In the genomic region with DNA sequence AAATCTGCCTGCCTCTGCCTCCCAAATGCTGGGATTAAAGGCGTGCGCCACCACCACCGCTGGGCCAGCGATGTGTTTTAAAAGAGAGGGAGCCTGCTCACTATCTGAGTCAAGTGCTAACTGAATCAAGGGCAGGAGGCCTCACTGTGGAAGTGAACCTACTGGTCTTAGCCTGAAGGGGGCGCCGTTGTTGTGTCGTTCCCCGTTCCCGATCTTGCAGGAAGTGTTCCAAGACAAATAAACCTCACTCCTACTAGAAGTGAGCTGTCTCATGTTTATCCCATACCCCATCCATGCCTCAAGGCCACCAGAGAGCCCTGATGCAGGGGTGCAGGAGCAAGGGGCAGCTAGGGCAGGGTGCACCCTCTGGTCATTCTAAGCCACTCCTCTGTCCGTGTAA, we compare ENCODE assay signal across 14 mouse cellular contexts. TPM values are rescaled to one million over a fixed set of nuclear protein-coding genes. Genes with fewer than 3 reads are reported as not detected.
DNase-seq lines count a peak whose midpoint lies in the region; ATAC-seq and TF ChIP-seq lines count a peak whose summit lies in the region.
"Had no signal": no experiment of that assay in that cellular context is flagged by ENCODE, and none has a peak within 500 bp of the region (broad histone marks: within the 10 kb centered on the region; RNA-seq: fewer than 3 reads in every experiment).

No protein-coding gene starts in this region.

- no peak for ATAC-seq in kidney, postnatal 0 days (replicated peaks; ENCODE audit: low FRiP score, low read depth)
- ATAC-seq in forebrain, embryonic 14.5 days: no peak
- ATAC-seq: forebrain, embryonic 13.5 days; hindbrain, embryonic 16.5 days had no signal

- no peaks in the 10 kb centered on the region for H3K4me1 ChIP-seq in kidney, postnatal 0 days (replicated peaks; ENCODE audit: insufficient read depth, low read length)
- H3K4me1 ChIP-seq in E14TG2a.4 (replicated peaks; ENCODE audit: low read depth, low read length): 0 out of 2 replicates have a peak, but pooled peaks cover 2% of the 10 kb centered on the region
- no peaks in the 10 kb centered on the region for H3K4me1 ChIP-seq in forebrain, embryonic 14.5 days (ENCODE audit: control insufficient read depth, insufficient read depth, low read length)
- H3K4me1 ChIP-seq: forebrain, embryonic 13.5 days had no signal

- no peak for DNase-seq in kidney, postnatal 0 days (ENCODE audit: low spot score)
- no peak for DNase-seq in kidney, adult 9 months
- DNase-seq in lung, postnatal 10 days: peak; percentile 48
- no peak for DNase-seq in lung, adult 18-20 months
- DNase-seq in R1 (ENCODE audit: low read depth, low spot score): peak; percentile 68
- DNase-seq in forebrain, embryonic 14.5 days (ENCODE audit: low spot score): no peak
- DNase-seq: adrenal gland, adult 8-10 months; cerebellum, adult 2 months; midbrain, embryonic 14.5 days; right cerebral cortex, adult 18-20 months; thymus, adult 18-20 months had no signal

- H3K9me3 ChIP-seq in kidney, postnatal 0 days (replicated peaks; ENCODE audit: low read length): no peaks in the 10 kb centered on the region
- no peaks in the 10 kb centered on the region for H3K9me3 ChIP-seq in E14TG2a.4 (ENCODE audit: low read length)
- H3K9me3 ChIP-seq in forebrain, embryonic 14.5 days (replicated peaks; ENCODE audit: control insufficient read depth, low read length): no peaks in the 10 kb centered on the region
- H3K9me3 ChIP-seq: forebrain, embryonic 13.5 days had no signal

- no peaks in the 10 kb centered on the region for H3K27me3 ChIP-seq in kidney, postnatal 0 days (ENCODE audit: insufficient read depth, low read length)
- peaks cover 33% of the 10 kb centered on the region for H3K27me3 ChIP-seq in E14TG2a.4 (ENCODE audit: insufficient read depth, low read length)
- no peaks in the 10 kb centered on the region for H3K27me3 ChIP-seq in forebrain, embryonic 14.5 days (replicated peaks; ENCODE audit: control insufficient read depth, insufficient read depth, low read length)
- H3K27me3 ChIP-seq: forebrain, embryonic 13.5 days had no signal

- H3K9ac ChIP-seq in kidney, postnatal 0 days (ENCODE audit: low read depth, low read length): no peak overlapping the region
- H3K9ac ChIP-seq in forebrain, embryonic 14.5 days (ENCODE audit: low read length): no peak overlapping the region
- H3K9ac ChIP-seq: forebrain, embryonic 13.5 days had no signal

- H3K4me3 ChIP-seq in kidney, postnatal 0 days (replicated peaks; ENCODE audit: low read depth, low read length): no peak overlapping the region
- no peak overlapping the region for H3K4me3 ChIP-seq in E14TG2a.4 (replicated peaks; ENCODE audit: low read length)
- H3K4me3 ChIP-seq in forebrain, embryonic 14.5 days (ENCODE audit: low read depth, low read length): no peak overlapping the region
- H3K4me3 ChIP-seq: forebrain, embryonic 13.5 days had no signal

- TF ChIP-seq CTCF in kidney, postnatal 0 days (IDR thresholded peaks at IDR 0.05; ENCODE audit: low read depth): peak; percentile 22; the same call in 1 of the 2 replicates
- peak; percentile 53 for TF ChIP-seq CTCF in E14TG2a.4 (conservative IDR thresholded peaks at IDR 0.05; ENCODE audit: low read length)

- H3K4me2 ChIP-seq in kidney, postnatal 0 days (ENCODE audit: low read length): no peak overlapping the region
- H3K4me2 ChIP-seq in forebrain, embryonic 14.5 days (ENCODE audit: low read length): no peak overlapping the region
- H3K4me2 ChIP-seq: forebrain, embryonic 13.5 days had no signal

- WGBS in kidney, postnatal 0 days: 79% methylated on average over 10 of the region's 10 CpGs
- WGBS in forebrain, embryonic 14.5 days: 85% methylated on average over 10 of the region's 10 CpGs

- no peak overlapping the region for H3K27ac ChIP-seq in kidney, postnatal 0 days
- H3K27ac ChIP-seq in forebrain, embryonic 14.5 days (ENCODE audit: low read depth, low read length): no peak overlapping the region
- H3K27ac ChIP-seq: forebrain, embryonic 13.5 days had no signal

- no peaks in the 10 kb centered on the region for H3K36me3 ChIP-seq in kidney, postnatal 0 days (ENCODE audit: insufficient read depth, low read length)
- H3K36me3 ChIP-seq in E14TG2a.4 (ENCODE audit: insufficient read depth, low read length): no peaks in the 10 kb centered on the region
- no peaks in the 10 kb centered on the region for H3K36me3 ChIP-seq in forebrain, embryonic 14.5 days (ENCODE audit: control insufficient read depth, insufficient read depth, low read length)

RNA-seq across cellular contexts. Expression of gene Cdh5, which starts 16.1 kb away (rescaled TPM):
- 33.4 and 35.9 TPM in 2 replicates for polyA plus RNA-seq in kidney, postnatal 0 days (2015; fragmentation: Nextera tagmentation; extraction: Ambion mirVana)
- 13.6 and 13.7 TPM in 2 replicates for polyA plus RNA-seq in forebrain, embryonic 14.5 days (2014; fragmentation: Nextera tagmentation; extraction: Ambion mirVana)

Comparison
In these comparisons a context has a peak if more than half of its experiments do, and no peak if none do; other contexts are left out.
1. DNase-seq: peak in lung, postnatal 10 days (single experiment) and R1 (single experiment); none in kidney, postnatal 0 days (single experiment), kidney, adult 9 months (single experiment), lung, adult 18-20 months (0 of 2) and forebrain, embryonic 14.5 days (single experiment).